Comparison of ENCODE assay signal across 14 mouse cellular contexts in the genomic region with DNA sequence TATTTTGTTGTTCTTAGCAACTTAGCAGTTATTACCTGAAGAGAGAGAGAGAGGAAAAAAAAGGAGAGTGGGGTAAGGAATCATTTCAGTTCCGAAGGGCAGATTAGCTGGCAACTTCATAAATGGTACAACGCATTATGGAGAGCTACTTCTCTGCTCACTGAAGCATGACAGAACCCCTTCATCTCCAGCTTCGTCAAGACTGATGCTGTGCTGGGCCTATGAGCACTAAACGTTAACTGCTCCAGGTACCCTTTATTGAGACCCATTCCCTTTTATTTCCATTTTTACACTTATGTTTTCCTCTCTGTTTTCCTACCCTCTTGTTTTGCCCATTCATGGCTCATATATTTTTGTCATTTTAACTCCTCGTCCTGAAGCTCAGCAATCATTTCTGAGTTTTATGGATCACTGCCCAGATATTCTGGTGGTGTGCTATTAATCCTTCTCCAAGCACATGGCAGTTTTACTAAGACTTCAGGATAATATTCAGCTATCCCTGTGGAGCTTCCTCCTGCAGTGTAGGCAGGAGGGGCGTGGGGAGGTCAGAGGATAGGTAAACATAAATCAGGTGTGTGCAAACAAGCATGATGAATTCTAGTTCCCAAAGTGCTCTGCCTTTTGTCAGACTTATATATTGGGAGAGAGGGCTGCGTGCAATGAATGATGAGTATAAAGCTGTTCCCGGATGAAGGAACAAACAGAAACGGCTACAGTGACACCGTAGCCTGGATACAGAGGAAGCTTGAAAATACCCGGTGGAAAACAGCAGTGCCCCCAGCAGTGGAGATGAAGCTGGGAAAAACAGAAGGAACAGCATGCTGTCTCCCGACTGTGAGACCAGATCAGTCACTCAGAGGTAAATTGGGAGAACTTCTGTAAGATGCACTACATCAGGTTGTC.
DNase-seq lines count a peak whose midpoint lies in the region; ATAC-seq lines count a peak whose summit lies in the region.
"Had no signal": no experiment of that assay in that cellular context is flagged by ENCODE, and none has a peak within 500 bp of the region (broad histone marks: within the 10 kb centered on the region; RNA-seq: fewer than 3 reads in every experiment).

No protein-coding gene starts in this region.

- H3K4me3 ChIP-seq in kidney, embryonic 16.5 days (ENCODE audit: low read length), result no peak overlapping the region
- H3K4me3 ChIP-seq in midbrain, embryonic 12.5 days, result no peak overlapping the region
- H3K4me3 ChIP-seq in neural tube, embryonic 15.5 days (replicated peaks), result no peak overlapping the region
- no peak overlapping the region for H3K4me3 ChIP-seq in liver, embryonic 12.5 days
- H3K4me3 ChIP-seq: forebrain, embryonic 15.5 days; heart, adult 2 months had no signal

- 0 out of 2 replicates have a peak, but pooled peaks have one; percentile 13 for ATAC-seq in frontal cortex, adult (ENCODE audit: low TSS enrichment)
- peak; percentile 51; the same call in 1 of the 2 replicates for ATAC-seq in kidney, embryonic 16.5 days (ENCODE audit: low FRiP score, low TSS enrichment)
- ATAC-seq in midbrain, embryonic 12.5 days (ENCODE audit: low FRiP score, low read depth), result peak; percentile 47; the same call in 1 of the 2 replicates
- peak; percentile 80 for ATAC-seq in neural tube, embryonic 15.5 days (ENCODE audit: low FRiP score)
- ATAC-seq in liver, embryonic 12.5 days, result no peak
- ATAC-seq: forebrain, embryonic 15.5 days had no signal

- H3K27me3 ChIP-seq in kidney, embryonic 16.5 days (ENCODE audit: insufficient read depth, low read length), result no peaks in the 10 kb centered on the region
- no peaks in the 10 kb centered on the region for H3K27me3 ChIP-seq in midbrain, embryonic 12.5 days
- H3K27me3 ChIP-seq in neural tube, embryonic 15.5 days (replicated peaks), result no peaks in the 10 kb centered on the region
- no peaks in the 10 kb centered on the region for H3K27me3 ChIP-seq in liver, embryonic 12.5 days (replicated peaks)
- H3K27me3 ChIP-seq: forebrain, embryonic 15.5 days had no signal

- no peaks in the 10 kb centered on the region for H3K9me3 ChIP-seq in kidney, embryonic 16.5 days (ENCODE audit: low read length)
- H3K9me3 ChIP-seq in midbrain, embryonic 12.5 days, result no peaks in the 10 kb centered on the region
- no peaks in the 10 kb centered on the region for H3K9me3 ChIP-seq in neural tube, embryonic 15.5 days (replicated peaks)
- H3K9me3 ChIP-seq in liver, embryonic 12.5 days (replicated peaks), result no peaks in the 10 kb centered on the region
- H3K9me3 ChIP-seq: forebrain, embryonic 15.5 days had no signal

- H3K9ac ChIP-seq in kidney, embryonic 16.5 days (replicated peaks; ENCODE audit: low read length), result no peak overlapping the region
- H3K9ac ChIP-seq in midbrain, embryonic 12.5 days (replicated peaks), result no peak overlapping the region
- H3K9ac ChIP-seq in neural tube, embryonic 15.5 days (replicated peaks), result no peak overlapping the region
- H3K9ac ChIP-seq in liver, embryonic 12.5 days, result no peak overlapping the region
- H3K9ac ChIP-seq: forebrain, embryonic 15.5 days had no signal

- WGBS in kidney, embryonic 16.5 days, result 22% methylated on average over 12 of the region's 12 CpGs
- 63% methylated on average over 12 of the region's 12 CpGs for WGBS in midbrain, embryonic 12.5 days
- 35% methylated on average over 12 of the region's 12 CpGs for WGBS in neural tube, embryonic 15.5 days
- WGBS in liver, embryonic 12.5 days (ENCODE audit: insufficient replicate concordance), result 69% methylated on average over 12 of the region's 12 CpGs

- peak overlapping the region; percentile 10; the same call in 1 of the 2 replicates for H3K4me2 ChIP-seq in kidney, embryonic 16.5 days (replicated peaks; ENCODE audit: low read depth, low read length)
- no peak overlapping the region for H3K4me2 ChIP-seq in midbrain, embryonic 12.5 days (replicated peaks)
- no peak overlapping the region for H3K4me2 ChIP-seq in neural tube, embryonic 15.5 days
- no peak overlapping the region for H3K4me2 ChIP-seq in liver, embryonic 12.5 days
- H3K4me2 ChIP-seq: forebrain, embryonic 15.5 days had no signal

- peaks cover 9% of the 10 kb centered on the region for H3K4me1 ChIP-seq in kidney, embryonic 16.5 days (ENCODE audit: insufficient read depth, low read length)
- H3K4me1 ChIP-seq in midbrain, embryonic 12.5 days, result no peaks in the 10 kb centered on the region
- H3K4me1 ChIP-seq in neural tube, embryonic 15.5 days, result peaks cover 8% of the 10 kb centered on the region
- no peaks in the 10 kb centered on the region for H3K4me1 ChIP-seq in liver, embryonic 12.5 days
- H3K4me1 ChIP-seq: forebrain, embryonic 15.5 days had no signal

- no peak for DNase-seq in frontal cortex, postnatal 14 days (ENCODE audit: low spot score in 2 of 2)
- DNase-seq in kidney, postnatal 25 days, result no peak
- no peak for DNase-seq in gastrocnemius, postnatal 25 days
- DNase-seq: cerebellum, adult 11 months; heart, adult 2 months; heart, postnatal 10 days; lung, adult 18-20 months; lung, postnatal 36 days had no signal

- H3K27ac ChIP-seq in kidney, embryonic 16.5 days (ENCODE audit: low read length), result no peak overlapping the region
- H3K27ac ChIP-seq in midbrain, embryonic 12.5 days (replicated peaks), result no peak overlapping the region
- H3K27ac ChIP-seq in neural tube, embryonic 15.5 days (replicated peaks), result peak overlapping the region; percentile 18; the same call in 1 of the 2 replicates
- H3K27ac ChIP-seq in liver, embryonic 12.5 days, result no peak overlapping the region
- H3K27ac ChIP-seq: forebrain, embryonic 15.5 days; heart, adult 2 months had no signal

- no peaks in the 10 kb centered on the region for H3K36me3 ChIP-seq in kidney, embryonic 16.5 days (ENCODE audit: insufficient read depth, low read length)
- H3K36me3 ChIP-seq in midbrain, embryonic 12.5 days, result no peaks in the 10 kb centered on the region
- H3K36me3 ChIP-seq in neural tube, embryonic 15.5 days, result no peaks in the 10 kb centered on the region
- no peaks in the 10 kb centered on the region for H3K36me3 ChIP-seq in liver, embryonic 12.5 days
- H3K36me3 ChIP-seq: forebrain, embryonic 15.5 days had no signal
